Comparison of ENCODE assay signal across 14 mouse cellular contexts in genomic region chr7:135902106-135903055, GRCm38 (mm10).
A peak's percentile ranks its signal among the peaks of the same experiment; 100 is the strongest.
DNase-seq lines count a peak whose midpoint lies in the region; ATAC-seq and TF ChIP-seq lines count a peak whose summit lies in the region.
"Had no signal": no experiment of that assay in that cellular context is flagged by ENCODE, and none has a peak within 500 bp of the region (broad histone marks: within the 10 kb centered on the region; RNA-seq: fewer than 3 reads in every experiment).

No protein-coding gene starts in this region.

- H3K4me2 ChIP-seq in stomach, embryonic 14.5 days (replicated peaks; ENCODE audit: low read depth, low read length) = no peak overlapping the region
- H3K4me2 ChIP-seq in stomach, postnatal 0 days (replicated peaks; ENCODE audit: low read depth) = no peak overlapping the region
- H3K4me2 ChIP-seq in stomach, embryonic 16.5 days (ENCODE audit: low read depth, low read length) = no peak overlapping the region
- H3K4me2 ChIP-seq: hindbrain, embryonic 12.5 days; midbrain, embryonic 12.5 days had no signal

- ATAC-seq in stomach, embryonic 14.5 days (ENCODE audit: insufficient number of reproducible peaks, insufficient read depth, low FRiP score, low read depth) = no peak
- no peak for ATAC-seq in stomach, postnatal 0 days (ENCODE audit: low FRiP score, low TSS enrichment)
- ATAC-seq in stomach, embryonic 16.5 days (ENCODE audit: insufficient read depth, low FRiP score) = no peak

- H3K4me3 ChIP-seq in stomach, embryonic 14.5 days (ENCODE audit: low read depth, low read length) = no peak overlapping the region
- no peak overlapping the region for H3K4me3 ChIP-seq in stomach, postnatal 0 days (ENCODE audit: low read depth, low read length)
- no peak overlapping the region for H3K4me3 ChIP-seq in limb, embryonic 10.5 days
- no peak overlapping the region for H3K4me3 ChIP-seq in stomach, embryonic 16.5 days (replicated peaks; ENCODE audit: low read length)
- H3K4me3 ChIP-seq: hindbrain, embryonic 12.5 days; midbrain, embryonic 12.5 days had no signal

- TF ChIP-seq EP300 in stomach, postnatal 0 days (optimal IDR thresholded peaks at IDR 0.05) = no peak

- H3K9me3 ChIP-seq in stomach, embryonic 14.5 days (ENCODE audit: control insufficient read depth, low read depth, low read length) = no peaks in the 10 kb centered on the region
- no peaks in the 10 kb centered on the region for H3K9me3 ChIP-seq in stomach, postnatal 0 days (ENCODE audit: control insufficient read depth, low read length)
- no peaks in the 10 kb centered on the region for H3K9me3 ChIP-seq in limb, embryonic 10.5 days (replicated peaks)
- no peaks in the 10 kb centered on the region for H3K9me3 ChIP-seq in stomach, embryonic 16.5 days (replicated peaks; ENCODE audit: control insufficient read depth, low read length)
- H3K9me3 ChIP-seq: hindbrain, embryonic 12.5 days; midbrain, embryonic 12.5 days had no signal

- WGBS in stomach, embryonic 14.5 days = 31% methylated on average over 13 of the region's 13 CpGs
- 41% methylated on average over 13 of the region's 13 CpGs for WGBS in stomach, postnatal 0 days
- WGBS in limb, embryonic 10.5 days = 78% methylated on average over 13 of the region's 13 CpGs
- WGBS in stomach, embryonic 16.5 days = 36% methylated on average over 13 of the region's 13 CpGs

- DNase-seq in embryo, embryonic 11 days = peak; percentile 20
- DNase-seq in embryo, embryonic 10 days (ENCODE audit: low spot score) = no peak
- no peak for DNase-seq in stomach, postnatal 0 days (ENCODE audit: low spot score)
- DNase-seq in limb, embryonic 10.5 days (ENCODE audit: low spot score) = no peak
- no peak for DNase-seq in urinary bladder, postnatal 14 days (ENCODE audit: low spot score)
- DNase-seq in adrenal gland, adult 2 months = no peak
- DNase-seq: adrenal gland, postnatal 14 days; kidney, adult 8-10 months; layer of hippocampus, adult 9-11 months; lung, adult 18-20 months had no signal

- peaks cover 18% of the 10 kb centered on the region for H3K4me1 ChIP-seq in stomach, embryonic 14.5 days (ENCODE audit: control insufficient read depth, insufficient read depth, low read length)
- no peaks in the 10 kb centered on the region for H3K4me1 ChIP-seq in stomach, postnatal 0 days (replicated peaks; ENCODE audit: control insufficient read depth, insufficient read depth)
- peaks cover 28% of the 10 kb centered on the region for H3K4me1 ChIP-seq in limb, embryonic 10.5 days
- H3K4me1 ChIP-seq in stomach, embryonic 16.5 days (ENCODE audit: control insufficient read depth, insufficient read depth, low read length) = peaks cover 4% of the 10 kb centered on the region; the same call in 1 of the 2 replicates
- H3K4me1 ChIP-seq: midbrain, embryonic 12.5 days had no signal

- no peak for TF ChIP-seq CTCF in stomach, postnatal 0 days (IDR thresholded peaks at IDR 0.05; ENCODE audit: low read depth)

- H3K27me3 ChIP-seq in stomach, embryonic 14.5 days (ENCODE audit: control insufficient read depth, insufficient read depth, low read length) = no peaks in the 10 kb centered on the region
- no peaks in the 10 kb centered on the region for H3K27me3 ChIP-seq in stomach, postnatal 0 days (ENCODE audit: control insufficient read depth, insufficient read depth, low read length)
- H3K27me3 ChIP-seq in limb, embryonic 10.5 days (ENCODE audit: low read depth, poor library complexity, severe bottlenecking) = no peaks in the 10 kb centered on the region
- H3K27me3 ChIP-seq in stomach, embryonic 16.5 days (ENCODE audit: control insufficient read depth, insufficient read depth, low read length) = no peaks in the 10 kb centered on the region
- H3K27me3 ChIP-seq: hindbrain, embryonic 12.5 days; midbrain, embryonic 12.5 days had no signal

- H3K9ac ChIP-seq in stomach, embryonic 14.5 days (replicated peaks; ENCODE audit: low read depth, low read length) = no peak overlapping the region
- H3K9ac ChIP-seq in stomach, postnatal 0 days (ENCODE audit: low read length) = no peak overlapping the region
- H3K9ac ChIP-seq in stomach, embryonic 16.5 days (ENCODE audit: low read length) = no peak overlapping the region
- H3K9ac ChIP-seq: hindbrain, embryonic 12.5 days; midbrain, embryonic 12.5 days had no signal

- H3K27ac ChIP-seq in stomach, embryonic 14.5 days (ENCODE audit: low read length) = peak overlapping the region; percentile 72; the same call in 1 of the 2 replicates
- no peak overlapping the region for H3K27ac ChIP-seq in stomach, postnatal 0 days (replicated peaks)
- peak overlapping the region; percentile 33; the same call in 1 of the 2 replicates for H3K27ac ChIP-seq in limb, embryonic 10.5 days
- H3K27ac ChIP-seq in stomach, embryonic 16.5 days (ENCODE audit: low read length) = peak overlapping the region; percentile 29; the same call in 1 of the 2 replicates
- H3K27ac ChIP-seq: midbrain, embryonic 12.5 days had no signal

- H3K36me3 ChIP-seq in stomach, embryonic 14.5 days (ENCODE audit: control insufficient read depth, insufficient read depth, low read length) = no peaks in the 10 kb centered on the region
- H3K36me3 ChIP-seq in stomach, postnatal 0 days (ENCODE audit: control insufficient read depth, insufficient read depth, low read length) = no peaks in the 10 kb centered on the region
- no peaks in the 10 kb centered on the region for H3K36me3 ChIP-seq in limb, embryonic 10.5 days
- no peaks in the 10 kb centered on the region for H3K36me3 ChIP-seq in stomach, embryonic 16.5 days (ENCODE audit: control insufficient read depth, insufficient read depth, low read length)
- H3K36me3 ChIP-seq: hindbrain, embryonic 12.5 days; midbrain, embryonic 12.5 days had no signal
